Mouse (Mus musculus) ES-E14 (cell line): ENCODE data around the gene Mgll. TPM values are rescaled to one million over a fixed set of nuclear protein-coding genes. Genes with fewer than 3 reads are reported as not detected.

Experiments used
- DNase-seq: peaks from one replicate; pipeline ENCODE4 v3.0.0-alpha.2; 2013; ENCODE audit warnings: low read depth, low spot score
- H3K27ac ChIP-seq: 2 replicates; pipeline ENCODE4 v1.5.1; 2012; ENCODE audit warnings: low read depth, mild to moderate bottlenecking, low read length, moderate library complexity, mixed read lengths; ENCODE audit not compliant: poor library complexity, insufficient read depth, severe bottlenecking
- H3K36me3 ChIP-seq: 2 replicates; pipeline ENCODE4 v1.6.1; 2012; ENCODE audit warnings: mild to moderate bottlenecking, low read length, moderate library complexity, mixed read lengths; ENCODE audit not compliant: control insufficient read depth, poor library complexity, insufficient read depth, severe bottlenecking
- H3K4me1 ChIP-seq, 2 experiments: fragments of 150-350 bp in 1 of 2; sonication (generic) in 1 of 2; 2 replicates each; pipeline ENCODE4 v1.6.1; 2012; ENCODE audit warnings: low read length in 2 of 2, mild to moderate bottlenecking in 1 of 2, mixed read lengths in 1 of 2; ENCODE audit not compliant: control insufficient read depth in 2 of 2, insufficient read depth in 2 of 2, poor library complexity in 1 of 2
- H3K4me3 ChIP-seq, 2 experiments: fragments of 150-350 bp in 1 of 2; sonication (generic) in 1 of 2; 2 replicates each; pipeline ENCODE4 v1.5.1; 2012; ENCODE audit warnings: low read length in 2 of 2, low read depth in 1 of 2, mild to moderate bottlenecking in 1 of 2, mixed read lengths in 1 of 2; ENCODE audit not compliant: insufficient read depth in 1 of 2, poor library complexity in 1 of 2, severe bottlenecking in 1 of 2
- H3K9ac ChIP-seq: 2 replicates; pipeline ENCODE4 v1.6.1; 2012; ENCODE audit warnings: low read depth, mild to moderate bottlenecking, low read length, mixed read lengths; ENCODE audit not compliant: poor library complexity, insufficient read depth, severe bottlenecking
- H3K9me3 ChIP-seq: fragments of 150-350 bp; sonication (generic); 2 replicates; pipeline ENCODE4 v1.6.1; 2012; ENCODE audit warnings: low read depth, mild to moderate bottlenecking, low read length; ENCODE audit not compliant: control insufficient read depth, insufficient read depth
- CHD2 ChIP-seq: IDR thresholded peaks from 2 replicates; pipeline ENCODE4 v1.6.1; 2014; ENCODE audit warnings: mild to moderate bottlenecking, low read depth, low read length, inconsistent platforms
- HCFC1 ChIP-seq: IDR thresholded peaks from 2 replicates; pipeline ENCODE4 v1.6.1; 2012; ENCODE audit warnings: low read length, inconsistent platforms, borderline replicate concordance; ENCODE audit not compliant: insufficient read depth
- MAFK ChIP-seq: IDR thresholded peaks from 2 replicates; pipeline ENCODE4 v1.6.1; 2014; ENCODE audit warnings: mild to moderate bottlenecking, low read depth, low read length, inconsistent platforms; ENCODE audit not compliant: insufficient read depth
- ZC3H11A ChIP-seq: IDR thresholded peaks from 2 replicates; pipeline ENCODE4 v1.6.1; 2012; ENCODE audit warnings: low read depth, mild to moderate bottlenecking, inconsistent platforms, low read length, borderline replicate concordance
- ZNF384 ChIP-seq: IDR thresholded peaks from 2 replicates; pipeline ENCODE4 v1.6.1; 2012; ENCODE audit warnings: low read depth, low read length, inconsistent platforms
- in situ Hi-C, 2 experiments: fragments of 600-800 bp; cut with MboI; formaldehyde crosslinking; loops; one replicate each; pipeline ENCODE4 v1.15.1; 2025; ENCODE audit warnings: low sequenced_read_pairs in 2 of 2, inconsistent platforms in 1 of 2; ENCODE audit not compliant: unreplicated experiment in 2 of 2
- total RNA-seq: library from RNA; depleted of rRNA; stranded (reverse); fragments of 300-350 nt; gene quantifications from 2 replicates; pipeline ENCODE4 v1.2.3, GENCODE M21; 2012

Mgll gene
- total RNA-seq, 1 experiment = 8.4 TPM

- Histone ChIP-seq H3K36me3 (no peaks in the 10 kb centered on the region), H3K9ac (no peak overlapping the region), H3K27ac (no peak overlapping the region; the same call in 1 of the 2 replicates), H3K4me3 (no peak overlapping the region), H3K4me1 (0 out of 4 replicates have a peak, but pooled peaks cover 0 to 1% of the 10 kb centered on the region in 2 experiments), H3K9me3 (no peaks in the 10 kb centered on the region)
- in situ Hi-C loops = loop anchor here in 1 of 2 experiments (10.0 kb wide), 1 partner anchor 300 kb away; no protein-coding TSS in a partner anchor
- DNase-seq = no peak
- TF ChIP-seq ZNF384 = no peak
- no peak for TF ChIP-seq ZC3H11A
- no peak for TF ChIP-seq CHD2
- TF ChIP-seq MAFK = no peak
- TF ChIP-seq HCFC1 = no peak
Measured at GRCm38 (mm10) chr6:88854509-88854908, 130.3 kb downstream of the Mgll start.

GRCm38 (mm10) chr6:88855636-88856035 lies 131.4 kb downstream of the Mgll start:
- H3K9ac ChIP-seq = no peak overlapping the region
- no peak for TF ChIP-seq CHD2
- TF ChIP-seq ZC3H11A = peak; percentile 74; the same call in 1 of the 2 replicates
- 0 out of 4 replicates have a peak, but pooled peaks cover 0 to 1% of the 10 kb centered on the region in 2 experiments for H3K4me1 ChIP-seq
- H3K9me3 ChIP-seq = no peaks in the 10 kb centered on the region
- no peak overlapping the region for H3K27ac ChIP-seq
- in situ Hi-C loops = loop anchor here in 1 of 2 experiments (10.0 kb wide), 1 partner anchor 301 kb away; no protein-coding TSS in a partner anchor
- H3K4me3 ChIP-seq = no peak overlapping the region
- DNase-seq = peak; percentile 84
- no peaks in the 10 kb centered on the region for H3K36me3 ChIP-seq

DNA sequence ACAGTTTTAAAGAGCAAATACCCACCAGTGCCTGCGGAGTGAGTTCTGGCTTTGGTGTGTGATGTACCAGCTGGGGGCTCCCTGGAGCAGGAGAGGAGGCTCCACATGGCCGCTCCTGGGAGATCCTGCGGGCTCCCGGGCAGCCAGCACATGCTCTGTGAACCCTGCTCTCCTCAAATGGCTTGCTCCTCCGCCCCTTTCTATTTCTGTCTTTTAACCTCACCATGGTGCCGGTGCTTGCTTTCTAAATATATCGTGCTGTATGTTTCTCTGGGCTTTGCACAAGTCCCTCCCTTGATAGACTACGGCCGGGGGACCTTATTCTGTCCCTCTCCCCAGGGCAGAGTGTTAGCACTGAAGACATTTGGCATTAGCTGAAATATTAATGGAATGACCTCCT lies 133.0 kb downstream of the Mgll start:
- no peak overlapping the region for H3K9ac ChIP-seq
- no peak for DNase-seq
- TF ChIP-seq MAFK = no peak
- no peak for TF ChIP-seq ZNF384
- TF ChIP-seq HCFC1 = no peak
- no peak for TF ChIP-seq ZC3H11A
- TF ChIP-seq CHD2 = no peak
- in situ Hi-C loops = loop anchor here in 1 of 2 experiments (10.0 kb wide), 1 partner anchor 302 kb away; no protein-coding TSS in a partner anchor
- H3K9me3 ChIP-seq = no peaks in the 10 kb centered on the region
- 0 out of 4 replicates have a peak, but pooled peaks cover 0 to 1% of the 10 kb centered on the region in 2 experiments for H3K4me1 ChIP-seq
- H3K4me3 ChIP-seq = no peak overlapping the region
- H3K36me3 ChIP-seq = no peaks in the 10 kb centered on the region
- no peak overlapping the region for H3K27ac ChIP-seq

DNA sequence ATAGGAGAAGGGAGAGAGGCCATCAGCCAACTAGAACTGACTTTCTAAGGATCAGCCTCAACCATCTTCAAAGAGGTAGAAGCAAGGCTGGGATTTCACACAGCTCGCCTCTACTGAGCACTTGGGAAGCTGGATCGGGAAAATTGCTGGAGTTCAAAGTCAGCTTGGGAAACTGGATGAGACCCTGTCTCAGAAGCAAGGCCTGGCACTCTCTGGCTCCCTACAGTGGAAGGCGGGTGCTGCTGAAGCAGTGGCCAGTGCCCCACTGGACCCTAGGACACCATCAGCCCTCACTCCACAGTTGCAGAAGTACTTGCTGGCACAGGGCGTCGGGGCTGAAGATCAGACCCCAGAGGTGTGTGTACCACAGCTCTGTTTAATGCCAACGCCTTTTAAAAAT lies 133.6 kb downstream of the Mgll start:
- no peak for DNase-seq
- Histone ChIP-seq H3K4me3 (no peak overlapping the region), H3K36me3 (no peaks in the 10 kb centered on the region), H3K27ac (no peak overlapping the region), H3K9ac (no peak overlapping the region), H3K4me1 (0 out of 4 replicates have a peak, but pooled peaks cover 0 to 1% of the 10 kb centered on the region in 2 experiments), H3K9me3 (no peaks in the 10 kb centered on the region)
- in situ Hi-C loops = loop anchor here in 1 of 2 experiments (10.0 kb wide), 1 partner anchor 303 kb away; no protein-coding TSS in a partner anchor
- TF ChIP-seq ZNF384 (no peak), HCFC1 (no peak), MAFK (no peak), ZC3H11A (no peak), CHD2 (no peak)

GRCm38 (mm10) chr6:88858341-88858740 lies 134.1 kb downstream of the Mgll start:
- TF ChIP-seq HCFC1 = no peak
- Histone ChIP-seq H3K36me3 (no peaks in the 10 kb centered on the region), H3K4me3 (no peak overlapping the region), H3K27ac (no peak overlapping the region), H3K9me3 (no peaks in the 10 kb centered on the region), H3K4me1 (0 out of 4 replicates have a peak, but pooled peaks cover 0 to 1% of the 10 kb centered on the region in 2 experiments), H3K9ac (no peak overlapping the region)
- in situ Hi-C loops = loop anchor here in 1 of 2 experiments (10.0 kb wide), 1 partner anchor 304 kb away; no protein-coding TSS in a partner anchor
- DNase-seq = no peak
